Mouse (Mus musculus): ENCODE data around the gene Zfp977.

- TF ChIP-seq MAFK (IDR thresholded peaks at IDR 0.05; ENCODE audit: borderline replicate concordance, low read depth, low read length) (no peak), MAX (IDR thresholded peaks at IDR 0.05; ENCODE audit: low read length) (no peak), NRF1 (IDR thresholded peaks at IDR 0.05; ENCODE audit: insufficient read depth, low read depth, low read length, poor library complexity, severe bottlenecking) (no peak), POLR2A (IDR thresholded peaks at IDR 0.05; ENCODE audit: control insufficient read depth in 1 of 2, insufficient read depth in 1 of 2, low read depth in 1 of 2, low read length in 2 of 2, poor library complexity in 1 of 2) (no peak), CTCF (IDR thresholded peaks at IDR 0.05 in 2 of 3, conservative IDR thresholded peaks at IDR 0.05 in 1 of 3; ENCODE audit: control insufficient read depth in 1 of 3, insufficient read depth in 1 of 3, low read depth in 2 of 3, low read length in 3 of 3, poor library complexity in 1 of 3, severe bottlenecking in 1 of 3) (no peak), GATA1 (IDR thresholded peaks at IDR 0.05; ENCODE audit: low read depth, low read length) (no peak)
Measured at GRCm38 (mm10) chr7:42578488-42578887, 13.9 kb downstream of the Zfp977 start, which contains the start of gene Gm21028.

Data from MEL (cell line).